Mouse (Mus musculus) heart, adult 11 months (tissue): Measurements from ENCODE around the gene Fkbp10.

Experiments
- DNase-seq: peaks from one replicate; pipeline ENCODE4 v3.0.0; 2022

The Fkbp10 gene

GRCm38 (mm10) chr11:100394353-100395074, 21.0 kb upstream of the Fkbp10 start:
- DNase-seq, result no peak

DNA sequence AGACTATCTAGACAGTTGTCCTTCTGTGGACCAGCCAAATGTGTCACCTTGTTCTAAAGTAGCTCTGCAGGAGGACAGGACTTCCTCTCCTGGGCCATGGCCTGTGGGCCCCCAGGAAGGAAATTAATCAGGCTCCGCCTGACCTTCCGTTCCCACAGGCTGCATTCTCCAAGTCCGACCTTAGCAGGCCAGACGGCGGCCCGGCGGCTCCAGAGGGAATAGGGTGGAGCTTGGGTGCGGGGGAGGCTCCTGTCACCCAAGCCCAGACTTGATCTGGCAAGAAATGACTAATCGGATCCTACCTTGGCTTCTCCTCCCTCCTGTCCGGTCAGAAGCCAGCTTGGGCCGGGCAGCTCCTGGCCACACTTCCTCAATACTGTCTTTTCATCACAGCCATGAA, 20.3 kb upstream of the Fkbp10 start:
- DNase-seq, result peak; percentile 99

- DNase-seq, result peak; percentile 98
Observed at GRCm38 (mm10) chr11:100395861-100396631, 19.5 kb upstream of the Fkbp10 start.

DNA sequence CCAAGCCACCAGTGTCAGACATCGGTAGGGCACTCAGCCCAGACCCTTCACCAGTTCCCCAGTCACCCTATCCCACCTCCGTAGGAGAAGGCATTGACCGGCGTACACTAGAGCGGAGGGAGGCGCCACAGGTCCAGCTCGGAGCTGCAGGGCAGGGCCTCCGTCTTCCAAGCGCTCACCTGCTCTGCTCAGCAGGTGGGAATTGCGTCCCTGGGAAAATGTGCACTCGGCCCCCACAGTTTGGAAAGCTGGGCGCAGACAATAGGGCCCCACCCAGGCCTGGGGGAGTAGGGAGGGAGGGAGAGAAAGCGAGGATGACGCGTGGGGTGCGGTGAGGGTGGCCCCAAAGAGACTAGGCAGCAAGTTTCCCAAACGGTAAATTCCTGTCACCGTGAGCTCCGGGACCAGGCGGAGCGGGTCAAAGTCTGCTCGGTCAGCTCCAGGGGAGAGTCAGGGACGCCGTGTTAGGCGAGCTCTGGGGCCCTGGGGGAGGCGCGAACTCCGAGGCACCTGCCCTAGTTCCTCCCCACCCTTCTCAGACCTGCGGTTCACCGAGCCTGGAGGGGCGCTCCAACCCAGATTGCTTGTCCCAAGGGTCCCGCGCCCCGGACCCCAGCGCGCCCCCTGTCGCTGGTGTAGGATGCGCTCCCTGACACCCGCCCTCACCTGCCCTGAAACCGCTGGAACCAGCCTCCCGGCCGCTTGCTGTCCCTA, 18.5 kb upstream of the Fkbp10 start:
- peak; percentile 98 for DNase-seq

DNA sequence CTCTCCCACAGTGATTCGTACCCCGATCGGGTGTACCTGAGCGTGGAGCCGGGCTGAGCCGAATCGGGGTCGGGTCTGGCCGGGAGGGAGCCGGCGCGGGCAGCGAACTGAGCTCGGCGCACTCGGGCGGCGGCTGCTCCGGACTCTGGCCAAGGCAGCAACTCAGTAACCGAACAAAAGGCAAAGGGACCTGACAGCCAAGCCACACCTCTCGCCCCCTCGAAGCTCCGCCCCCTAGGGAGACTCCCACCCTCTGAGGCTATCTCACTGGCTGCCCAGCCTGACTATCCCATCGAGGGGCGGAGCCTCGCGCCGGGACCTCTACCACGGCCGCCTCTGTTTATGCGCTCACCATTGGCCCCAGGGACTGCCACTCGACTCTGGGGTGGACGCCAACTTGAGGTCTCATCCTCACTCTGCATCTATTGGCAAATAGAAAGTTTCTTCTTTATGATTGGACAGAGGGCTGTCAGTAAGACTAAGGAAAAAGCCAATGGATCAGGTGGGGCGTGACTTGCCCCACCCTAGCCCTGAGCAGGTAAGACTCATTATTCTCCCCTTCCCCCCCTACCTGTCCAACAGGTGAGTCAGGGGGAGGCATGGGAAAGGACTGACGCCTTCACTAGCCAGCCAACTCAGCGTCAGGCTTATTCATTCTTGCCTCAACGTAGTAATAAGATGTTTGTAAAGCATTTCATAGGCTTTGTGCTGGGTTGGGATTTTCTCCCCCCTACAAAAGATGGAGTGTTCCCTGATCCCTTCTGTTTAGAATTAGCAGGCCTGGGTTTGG, 17.7 kb upstream of the Fkbp10 start, which contains the start of gene Jup:
Jup (minus strand) TSS at position 164 of the 790 bp plus-strand sequence.
- peak; percentile 100 for DNase-seq

DNA sequence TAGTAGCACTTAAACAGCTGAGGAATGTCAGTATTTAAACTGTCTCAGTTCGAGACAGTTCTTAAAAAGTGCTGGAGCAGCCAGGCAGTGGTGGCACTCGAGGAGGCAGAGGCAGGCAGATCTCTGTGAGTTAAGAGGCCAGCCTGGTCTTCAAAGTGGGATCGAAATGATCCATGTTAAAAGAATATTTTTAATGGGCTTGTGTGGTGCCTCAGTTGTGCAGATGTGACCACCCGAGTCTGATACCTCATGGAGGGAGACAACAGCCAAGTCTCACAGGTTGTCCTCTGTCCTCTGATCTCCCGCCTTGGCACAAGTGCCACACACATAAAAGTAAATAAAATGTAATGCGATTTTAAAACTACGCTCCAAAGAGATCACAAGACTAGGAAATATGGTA, 17.0 kb upstream of the Fkbp10 start:
- no peak for DNase-seq

GRCm38 (mm10) chr11:100399320-100399719, 16.2 kb upstream of the Fkbp10 start:
- DNase-seq, result peak; percentile 92

DNA sequence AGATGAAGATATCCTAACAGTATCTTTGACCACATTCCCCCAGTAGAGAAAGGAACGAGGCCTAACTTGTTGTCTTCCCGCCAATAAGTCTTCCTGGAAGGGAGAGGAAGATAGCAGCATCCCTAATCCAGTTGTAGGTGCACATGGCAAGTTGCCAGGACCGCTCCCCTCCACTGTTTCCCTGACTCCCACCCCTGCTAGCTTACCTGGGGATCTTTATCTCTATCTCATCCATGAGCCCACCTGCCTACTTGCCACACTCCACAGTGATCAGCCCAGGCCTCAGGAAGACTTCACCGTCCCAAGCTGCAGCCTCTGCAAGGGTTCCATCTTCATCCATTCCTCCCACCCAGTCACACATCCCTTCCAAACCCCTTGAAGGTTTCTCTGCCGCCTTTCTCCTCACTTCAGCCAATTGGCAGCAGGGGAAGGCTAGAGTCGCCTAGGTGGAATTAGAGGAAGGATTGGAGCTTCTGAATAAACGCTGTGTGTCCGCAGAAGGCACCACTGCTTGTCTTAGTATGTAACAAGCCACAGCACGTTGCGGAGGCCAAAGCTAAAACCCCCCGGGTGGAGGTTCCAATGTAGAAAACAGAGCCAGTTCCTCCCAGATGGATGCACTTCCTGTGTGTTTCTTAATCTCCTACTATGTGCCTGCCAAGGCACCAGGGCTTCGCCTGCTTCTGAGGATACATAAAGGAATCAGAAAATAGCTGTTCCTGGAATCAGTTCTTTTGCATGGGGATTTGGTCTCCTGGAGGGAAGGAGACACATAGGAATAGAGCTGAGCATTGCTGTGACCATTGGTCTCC, 15.6 kb upstream of the Fkbp10 start:
- peak; percentile 96 for DNase-seq

GRCm38 (mm10) chr11:100400842-100401241, 14.7 kb upstream of the Fkbp10 start:
- peak; percentile 93 for DNase-seq

GRCm38 (mm10) chr11:100402240-100402639, 13.3 kb upstream of the Fkbp10 start:
- DNase-seq, result peak; percentile 98

DNA sequence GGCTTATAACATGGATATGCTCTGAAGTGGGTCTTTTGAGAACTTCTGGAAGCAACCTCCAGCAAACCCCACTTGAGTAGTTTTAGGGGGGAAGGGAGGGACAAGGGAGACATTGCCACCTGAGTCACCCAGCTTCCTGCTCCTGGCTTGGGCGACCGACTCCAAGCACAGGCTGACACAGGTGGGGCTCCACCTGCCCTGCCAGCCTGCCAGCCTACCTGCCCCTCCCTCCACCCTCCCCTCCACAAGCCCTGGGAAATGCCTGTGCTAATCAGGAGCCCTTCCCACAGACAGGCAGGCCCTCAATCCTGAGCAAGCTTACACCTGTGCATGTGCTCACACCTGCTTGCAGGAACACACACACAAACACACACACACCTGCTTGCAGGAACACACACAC, 12.8 kb upstream of the Fkbp10 start:
- DNase-seq, result peak; percentile 93

GRCm38 (mm10) chr11:100403445-100404134, 11.9 kb upstream of the Fkbp10 start:
- peak; percentile 92 for DNase-seq

DNA sequence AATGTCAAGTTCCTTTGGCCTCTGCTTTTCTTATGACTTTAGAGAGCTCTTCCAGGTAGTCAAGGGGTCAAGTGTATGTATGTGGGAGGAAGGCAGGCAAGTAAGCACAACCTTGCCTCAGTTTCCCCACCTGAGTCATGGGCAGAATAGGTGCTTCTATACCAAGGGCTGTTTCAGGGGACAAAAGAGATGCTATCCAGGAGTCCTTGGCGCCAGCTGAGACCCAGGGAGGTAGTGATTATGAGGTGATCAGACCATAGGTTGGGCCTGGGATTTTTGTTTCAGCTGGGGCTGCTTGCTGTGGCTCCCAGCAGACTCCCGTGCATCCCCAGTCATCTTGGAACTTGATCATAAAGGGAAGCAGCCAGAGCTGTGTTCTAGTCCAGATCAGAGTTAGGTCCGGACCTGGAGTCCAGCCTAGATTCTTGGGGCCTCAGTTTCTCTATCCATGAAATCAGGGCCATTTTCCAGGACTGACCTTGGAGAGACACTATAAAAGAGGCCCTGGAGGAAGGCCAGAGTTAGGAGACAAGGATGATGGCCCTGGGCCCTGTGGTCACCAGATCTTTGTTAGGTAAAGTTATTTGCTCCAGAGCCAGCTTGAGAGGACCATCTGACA, 10.9 kb upstream of the Fkbp10 start:
- DNase-seq, result peak; percentile 91

DNA sequence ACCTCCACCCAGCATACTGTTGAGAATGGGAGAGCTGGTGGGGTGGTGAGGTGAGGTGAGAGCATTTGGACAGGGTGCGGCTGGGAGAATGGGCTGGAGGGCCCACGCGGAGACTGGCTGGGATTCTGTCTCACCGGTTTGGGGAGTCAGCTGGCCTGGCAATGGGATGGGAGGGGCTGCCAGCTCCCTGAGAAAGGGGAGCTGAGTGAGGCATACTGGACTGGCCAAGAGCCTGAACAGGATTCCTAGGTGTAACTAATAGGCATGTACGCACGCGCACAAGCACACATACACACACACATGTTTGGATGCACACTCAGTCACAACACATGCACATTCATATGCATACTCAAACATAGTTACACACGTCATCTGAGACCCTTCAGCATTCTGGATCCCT, 9.2 kb upstream of the Fkbp10 start:
- DNase-seq, result peak; percentile 89

- DNase-seq, result peak; percentile 90
Observed at GRCm38 (mm10) chr11:100406995-100407705, 8.3 kb upstream of the Fkbp10 start.

GRCm38 (mm10) chr11:100408076-100408834, 7.2 kb upstream of the Fkbp10 start:
- peak; percentile 98 for DNase-seq

DNA sequence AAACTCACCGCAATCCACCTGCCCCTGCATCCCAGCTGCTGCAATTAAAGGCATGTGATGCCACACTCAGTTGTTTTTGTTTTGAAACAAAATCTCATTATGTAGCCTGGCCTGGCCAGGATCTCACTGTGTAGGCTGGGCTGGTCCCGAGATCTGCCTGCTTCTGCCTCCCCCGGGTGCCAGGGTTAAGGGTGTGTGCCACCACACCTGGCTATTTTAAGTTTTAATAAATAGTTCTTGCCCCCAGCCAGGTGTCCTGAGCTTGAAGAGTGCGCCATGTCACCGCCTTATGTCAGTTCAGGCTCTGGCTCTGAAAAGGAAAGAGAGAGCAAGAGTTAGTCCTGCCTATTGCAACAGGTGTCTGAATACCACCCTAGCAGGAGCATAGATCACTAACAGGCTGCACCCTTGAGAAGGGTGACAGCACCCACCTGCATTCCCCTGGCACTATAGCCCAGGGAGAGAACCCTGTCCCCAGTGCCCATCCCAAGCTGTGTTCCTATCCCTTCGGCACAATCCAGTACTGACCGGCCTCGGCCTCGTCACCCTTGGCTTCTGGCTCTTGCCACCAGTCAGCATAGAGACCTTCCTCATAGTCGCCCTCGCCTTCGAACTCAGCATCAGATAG, 6.5 kb upstream of the Fkbp10 start:
- DNase-seq, result peak; percentile 88

- peak; percentile 91 for DNase-seq
Observed at GRCm38 (mm10) chr11:100409686-100410085, 5.8 kb upstream of the Fkbp10 start.

GRCm38 (mm10) chr11:100411736-100412135, 3.8 kb upstream of the Fkbp10 start:
- DNase-seq, result peak; percentile 92
